9 mouse cellular contexts compared by ENCODE assay signal in the genomic region with DNA sequence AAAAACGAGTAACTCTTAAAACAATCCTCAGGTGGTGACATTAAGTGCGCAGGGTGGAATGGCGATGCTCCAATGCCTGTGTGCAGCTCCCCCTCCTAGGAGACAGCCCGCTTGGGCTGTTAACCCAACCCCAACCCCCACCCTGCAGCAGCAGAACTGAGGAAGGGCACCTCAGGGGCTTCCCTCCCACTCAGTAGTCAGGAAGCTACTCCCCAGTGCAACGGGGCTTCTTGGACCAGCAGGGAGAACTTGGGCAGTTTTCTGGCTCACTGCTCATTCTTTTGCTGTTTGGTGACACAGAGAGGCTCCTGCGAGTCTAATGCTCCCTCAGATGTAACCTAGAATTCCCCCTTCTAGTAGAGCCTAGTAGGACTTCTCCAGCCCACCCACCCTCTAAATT. TPM values are rescaled to one million over a fixed set of nuclear protein-coding genes. Genes with fewer than 3 reads are reported as not detected.
DNase-seq lines count a peak whose midpoint lies in the region; ATAC-seq and TF ChIP-seq lines count a peak whose summit lies in the region.
"Had no signal": no experiment of that assay in that cellular context is flagged by ENCODE, and none has a peak within 500 bp of the region (broad histone marks: within the 10 kb centered on the region; RNA-seq: fewer than 3 reads in every experiment).

No protein-coding gene starts in this region.

- H3K36me3 ChIP-seq in heart, embryonic 10.5 days = no peaks in the 10 kb centered on the region
- no peaks in the 10 kb centered on the region for H3K36me3 ChIP-seq in limb, embryonic 13.5 days
- H3K36me3 ChIP-seq in stomach, postnatal 0 days (ENCODE audit: control insufficient read depth, insufficient read depth, low read length) = no peaks in the 10 kb centered on the region
- H3K36me3 ChIP-seq: liver, embryonic 13.5 days had no signal

- no peak for TF ChIP-seq EP300 in stomach, postnatal 0 days (optimal IDR thresholded peaks at IDR 0.05)

- H3K4me1 ChIP-seq in heart, embryonic 10.5 days = peaks cover 32% of the 10 kb centered on the region
- H3K4me1 ChIP-seq in limb, embryonic 13.5 days = peaks cover 47% of the 10 kb centered on the region
- H3K4me1 ChIP-seq in stomach, postnatal 0 days (replicated peaks; ENCODE audit: control insufficient read depth, insufficient read depth) = no peaks in the 10 kb centered on the region; the same call in 1 of the 2 replicates

- H3K9ac ChIP-seq in limb, embryonic 13.5 days = 0 out of 2 replicates have a peak overlapping the region, but pooled peaks have one; percentile 50
- no peak overlapping the region for H3K9ac ChIP-seq in stomach, postnatal 0 days (ENCODE audit: low read length)
- H3K9ac ChIP-seq: liver, embryonic 13.5 days had no signal

- peaks cover 54% of the 10 kb centered on the region for H3K27me3 ChIP-seq in heart, embryonic 10.5 days (ENCODE audit: insufficient read depth, poor library complexity, severe bottlenecking)
- H3K27me3 ChIP-seq in limb, embryonic 13.5 days = peaks cover 14% of the 10 kb centered on the region
- H3K27me3 ChIP-seq in stomach, postnatal 0 days (ENCODE audit: control insufficient read depth, insufficient read depth, low read length) = no peaks in the 10 kb centered on the region; the same call in 1 of the 2 replicates

- peak overlapping the region; percentile 79 for H3K27ac ChIP-seq in heart, embryonic 10.5 days
- peak overlapping the region; percentile 72 for H3K27ac ChIP-seq in limb, embryonic 13.5 days
- H3K27ac ChIP-seq in stomach, postnatal 0 days (replicated peaks) = no peak overlapping the region
- H3K27ac ChIP-seq: liver, embryonic 13.5 days had no signal

- WGBS in heart, embryonic 10.5 days = 29% methylated on average over 6 of the region's 6 CpGs
- 9% methylated on average over 6 of the region's 6 CpGs for WGBS in limb, embryonic 13.5 days
- 49% methylated on average over 6 of the region's 6 CpGs for WGBS in stomach, postnatal 0 days

- H3K4me2 ChIP-seq in limb, embryonic 13.5 days (replicated peaks) = peak overlapping the region; percentile 65
- H3K4me2 ChIP-seq in stomach, postnatal 0 days (replicated peaks; ENCODE audit: low read depth) = peak overlapping the region; percentile 34

- no peak for TF ChIP-seq CTCF in stomach, postnatal 0 days (IDR thresholded peaks at IDR 0.05; ENCODE audit: low read depth)

- no peak for ATAC-seq in limb, embryonic 13.5 days (ENCODE audit: low FRiP score, low read depth)
- no peak for ATAC-seq in stomach, postnatal 0 days (ENCODE audit: low FRiP score, low TSS enrichment)

- H3K9me3 ChIP-seq in heart, embryonic 10.5 days = no peaks in the 10 kb centered on the region
- H3K9me3 ChIP-seq in limb, embryonic 13.5 days = no peaks in the 10 kb centered on the region
- no peaks in the 10 kb centered on the region for H3K9me3 ChIP-seq in stomach, postnatal 0 days (ENCODE audit: control insufficient read depth, low read length)
- H3K9me3 ChIP-seq: liver, embryonic 13.5 days had no signal

- DNase-seq in heart, embryonic 10.5 days (ENCODE audit: low spot score) = no peak
- no peak for DNase-seq in heart, adult 18-20 months
- peak; percentile 36 for DNase-seq in thymus, postnatal 14 days
- no peak for DNase-seq in thymus, postnatal 4 days
- no peak for DNase-seq in stomach, postnatal 0 days (ENCODE audit: low spot score)
- no peak for DNase-seq in natural killer cell, adult 2 months (ENCODE audit: low spot score in 2 of 2)
- no peak for DNase-seq in adrenal gland, postnatal 36 days
- DNase-seq: liver, embryonic 13.5 days had no signal

- H3K4me3 ChIP-seq in heart, embryonic 10.5 days = peak overlapping the region; percentile 53
- peak overlapping the region; percentile 29 for H3K4me3 ChIP-seq in limb, embryonic 13.5 days
- H3K4me3 ChIP-seq in stomach, postnatal 0 days (ENCODE audit: low read depth, low read length) = no peak overlapping the region
- H3K4me3 ChIP-seq: liver, embryonic 13.5 days had no signal

RNA-seq across cellular contexts. Expression of gene Tcf20, which starts 19.7 kb away (rescaled TPM):
- 4.0 and 6.0 TPM in 2 replicates for polyA plus RNA-seq in heart, embryonic 10.5 days (2016; fragmentation: Nextera tagmentation; extraction: Ambion mirVana)
- total RNA-seq in heart, adult 18-20 months (2021) = 10 to 100 TPM; 48.2 to 56.6 TPM
- 13.9 and 14.3 TPM in 2 replicates for polyA plus RNA-seq in limb, embryonic 13.5 days (2015; fragmentation: Nextera tagmentation; extraction: Ambion mirVana)
- polyA plus RNA-seq in stomach, postnatal 0 days (2015; fragmentation: Nextera tagmentation; extraction: Ambion mirVana) = 3.6 and 3.7 TPM in 2 replicates
- 100 to 1,000 TPM in 1 of 2 experiments, 10 to 100 TPM in 1; 94.4 to 104 TPM for total RNA-seq in adrenal gland, postnatal 36 days (2021)
